Mouse (Mus musculus) retina, adult 2 months (tissue): ENCODE data around the gene Cela3a.
A peak's percentile ranks its signal among the peaks of the same experiment; 100 is the strongest.
"Not testable (repeated sequence)": the region's sequence is repeated elsewhere in the genome, so short reads cannot be mapped to it uniquely, and the experiment has no call there.

Source experiments
- DNase-seq: peaks from one replicate; pipeline ENCODE4 v3.0.0-alpha.2; 2012; ENCODE audit warnings: low read depth, low spot score

The Cela3a gene

GRCm38 (mm10) chr4:137417712-137418564, 8.3 kb upstream of the Cela3a start:
- DNase-seq, result no peak

DNA sequence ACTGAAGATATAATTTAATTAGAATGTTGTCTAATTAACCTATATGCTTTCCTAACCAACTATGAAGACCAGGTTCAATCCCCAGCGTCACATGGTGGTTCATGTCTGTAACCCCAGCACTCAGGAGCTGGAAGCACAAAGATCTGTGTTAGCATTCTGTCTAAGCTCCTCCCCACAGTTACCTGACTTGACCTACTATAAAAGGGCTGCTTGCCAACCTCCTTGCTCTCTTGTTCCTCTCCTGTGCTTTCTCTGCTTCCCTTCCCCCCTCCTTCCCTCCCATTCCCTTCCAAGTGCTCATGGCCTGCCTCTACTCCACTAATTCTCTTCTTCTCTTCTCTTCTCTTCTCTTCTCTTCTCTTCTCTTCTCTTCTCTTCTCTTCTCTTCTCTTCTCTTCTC, 5.3 kb upstream of the Cela3a start:
- no peak for DNase-seq

- DNase-seq, result not testable (repeated sequence)
Observed at GRCm38 (mm10) chr4:137412185-137412709, 2.7 kb upstream of the Cela3a start.

- no peak for DNase-seq
Observed at GRCm38 (mm10) chr4:137405571-137405970, 4.0 kb downstream of the Cela3a start.

- DNase-seq, result no peak
Observed at GRCm38 (mm10) chr4:137396641-137397525, 12.7 kb downstream of the Cela3a start.

GRCm38 (mm10) chr4:137393378-137394135, 16.0 kb downstream of the Cela3a start:
- no peak for DNase-seq

- DNase-seq, result no peak
Observed at GRCm38 (mm10) chr4:137392874-137393273, 16.7 kb downstream of the Cela3a start.

DNA sequence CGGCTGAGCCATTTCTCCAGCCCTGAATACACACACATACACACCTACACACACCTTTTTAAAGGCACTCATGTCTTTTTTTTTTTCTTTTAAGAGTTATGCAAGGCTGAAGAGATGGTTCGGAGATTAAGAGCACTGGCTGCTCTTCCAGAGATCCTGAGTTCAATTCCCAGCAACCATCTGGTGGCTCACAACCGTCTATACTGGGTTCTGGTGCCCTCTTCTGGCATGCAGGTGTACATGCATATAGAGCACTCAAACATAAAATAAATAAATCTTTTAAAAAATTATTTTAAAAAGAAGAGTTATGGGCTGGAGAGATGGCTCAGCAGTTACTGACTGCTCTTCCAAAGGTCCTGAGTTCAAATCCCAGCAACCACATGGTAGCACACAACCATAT, 18.3 kb downstream of the Cela3a start:
- DNase-seq, result no peak

DNA sequence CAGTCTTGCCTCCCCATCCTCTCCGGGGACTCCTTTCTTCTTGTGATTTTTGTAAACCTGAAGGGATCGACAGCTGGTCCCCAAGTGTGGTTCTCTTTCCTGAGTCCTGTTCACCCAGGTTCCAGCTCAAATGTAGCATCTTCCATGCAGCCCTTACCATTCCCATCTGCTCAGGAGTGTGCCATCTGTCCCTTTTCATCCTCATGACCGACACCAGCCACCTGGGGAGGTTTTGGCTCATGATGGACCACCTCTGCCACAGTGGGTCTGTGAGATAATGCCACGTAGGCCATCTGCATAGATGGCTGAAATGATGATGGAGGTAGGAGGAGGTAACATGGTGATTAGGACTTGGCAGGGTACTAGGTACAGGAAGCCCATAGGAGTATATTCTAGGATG, 19.4 kb downstream of the Cela3a start:
- DNase-seq, result no peak

DNA sequence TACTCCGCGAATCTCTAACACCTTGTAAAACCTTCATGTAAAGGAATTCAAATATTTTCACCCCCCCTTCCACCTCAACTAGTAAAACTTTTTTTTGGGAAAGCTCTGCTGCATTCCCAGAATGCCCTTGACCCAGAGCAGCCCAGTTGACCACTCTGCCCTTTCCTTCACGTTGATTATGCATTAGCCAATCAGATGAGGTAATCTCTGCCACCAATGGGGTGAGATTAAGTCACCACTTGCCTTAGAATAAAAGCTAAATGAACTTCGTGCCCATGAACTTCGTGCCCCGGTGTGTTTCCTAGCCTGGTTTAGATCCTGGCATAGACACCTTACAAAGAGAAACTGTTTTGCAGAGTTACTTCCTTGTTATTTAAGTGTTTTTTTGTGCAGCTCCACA, 20.6 kb downstream of the Cela3a start:
- no peak for DNase-seq

DNA sequence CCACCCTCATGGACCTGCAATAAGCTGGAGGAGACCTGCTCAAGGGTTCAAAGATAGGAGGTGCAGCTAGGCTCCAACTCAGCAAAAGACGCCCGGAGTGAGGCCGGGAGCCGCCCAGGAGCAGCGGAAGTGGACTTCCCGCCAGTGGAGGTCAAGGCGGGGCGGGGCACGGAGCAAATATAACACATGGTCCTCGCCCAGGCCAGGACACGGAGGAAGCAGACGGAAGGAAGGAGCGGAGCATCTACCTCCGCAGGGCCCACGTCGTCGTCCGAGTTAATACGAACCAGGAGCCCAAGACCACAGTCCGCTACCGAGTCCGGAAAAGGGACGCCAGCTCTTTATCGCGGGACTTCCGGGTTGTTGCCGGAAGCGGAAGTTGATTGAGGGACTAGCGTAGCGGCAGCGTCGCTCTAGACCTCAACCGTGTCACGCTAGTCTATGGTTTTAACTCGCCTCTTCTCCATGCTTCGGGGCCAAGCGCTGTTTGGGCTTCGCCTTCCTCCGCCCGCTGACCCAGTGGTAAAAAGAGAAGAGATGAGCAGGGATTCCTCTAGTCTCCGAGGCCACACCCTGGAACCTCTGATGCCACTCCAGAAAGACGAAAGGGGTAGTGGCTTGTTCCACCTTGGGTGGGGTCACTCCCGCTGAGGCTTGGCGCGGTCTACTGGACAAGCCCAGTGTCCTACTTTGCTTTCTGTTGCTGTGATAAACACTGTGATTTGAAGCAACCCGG, 21.4 kb downstream of the Cela3a start:
- DNase-seq, result peak; percentile 86

DNA sequence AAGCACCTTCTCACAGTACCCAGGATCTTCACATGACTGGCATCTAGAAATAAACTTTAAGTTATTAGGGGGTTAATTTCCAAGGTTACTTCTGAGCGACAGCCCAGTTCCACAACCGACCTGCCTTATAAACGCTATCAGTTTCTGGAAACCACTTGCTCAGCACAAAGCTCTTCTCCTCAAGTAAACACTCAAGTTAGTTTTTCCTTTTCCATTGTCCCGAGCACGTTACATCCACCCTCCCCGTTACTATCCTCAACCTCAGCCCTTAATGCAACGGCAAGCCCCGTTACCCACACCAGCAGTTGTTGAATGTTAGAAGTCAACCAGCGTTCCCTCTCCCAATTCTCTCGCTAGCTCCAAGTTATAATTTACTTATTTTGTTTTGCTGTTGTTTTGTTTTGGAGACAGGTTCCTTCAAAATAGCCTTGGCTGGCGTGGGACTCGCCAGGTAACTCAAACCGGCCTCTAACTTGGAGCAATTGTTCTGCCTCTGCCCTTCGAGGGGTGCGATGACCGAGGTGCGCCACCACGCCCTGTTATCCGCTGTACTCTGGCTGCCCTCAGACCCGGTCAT, 22.0 kb downstream of the Cela3a start:
- no peak for DNase-seq

- no peak for DNase-seq
Observed at GRCm38 (mm10) chr4:137380702-137381605, 28.6 kb downstream of the Cela3a start.

DNA sequence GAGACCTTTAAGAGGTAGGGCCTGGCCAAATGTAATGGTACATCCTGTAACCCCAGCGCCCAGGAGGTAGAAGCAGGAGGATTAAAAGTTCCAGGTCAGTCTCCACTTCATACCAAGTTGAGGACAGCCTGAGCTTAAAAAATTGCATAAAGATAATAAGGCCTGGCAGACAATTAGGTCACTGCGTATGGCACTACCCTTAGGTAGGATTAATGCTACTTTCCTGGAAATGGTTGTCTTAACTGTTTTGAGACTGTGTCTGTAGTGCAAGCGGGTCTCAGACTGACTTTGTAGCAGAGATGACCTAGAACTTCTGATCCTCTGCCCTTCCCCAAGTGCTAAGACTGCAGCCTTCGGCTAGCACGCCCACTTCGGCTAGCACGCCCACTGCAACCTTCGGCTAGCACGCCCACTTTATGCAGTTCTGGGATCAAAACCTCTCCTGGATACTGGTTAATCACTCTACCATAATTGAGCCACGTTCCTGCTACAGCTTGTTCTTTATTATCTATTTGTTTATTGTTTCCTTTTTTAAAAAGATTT, 29.8 kb downstream of the Cela3a start:
- DNase-seq, result no peak

GRCm38 (mm10) chr4:137379085-137379484, 30.5 kb downstream of the Cela3a start:
- no peak for DNase-seq

- DNase-seq, result no peak
Observed at GRCm38 (mm10) chr4:137377526-137378304, 31.9 kb downstream of the Cela3a start.

DNA sequence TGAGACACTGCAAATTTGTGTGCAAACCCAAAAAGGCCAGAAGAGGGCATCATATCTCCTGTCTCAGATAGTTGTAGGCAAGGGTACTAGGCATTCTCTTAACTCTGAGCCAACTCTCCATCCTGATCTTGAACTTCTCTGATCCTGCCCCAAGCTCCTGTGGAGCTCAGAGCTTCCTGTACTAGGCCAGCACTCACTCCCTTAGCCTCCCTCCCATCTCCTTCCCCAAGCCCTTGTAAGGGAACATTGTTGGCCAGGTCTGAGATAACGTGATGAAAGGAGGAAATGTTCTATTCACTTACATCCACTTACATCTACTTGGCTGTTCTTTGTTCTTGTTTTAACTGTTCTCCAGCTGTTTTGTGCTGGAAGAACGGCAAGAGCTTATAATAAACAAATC, 32.8 kb downstream of the Cela3a start:
- DNase-seq, result no peak
